Mouse (Mus musculus) left cerebral cortex, adult 8-10 months (tissue): ENCODE measurements at regions not wholly inside any gene's neighbourhood (a gene's known extent, or its start where the extent isn't known, plus 50 kb on each side); places are given as distances from the start of the nearest gene placed in this dataset.

Experiments used
- DNase-seq, 2 experiments: peaks; one replicate each; pipeline ENCODE4 v3.0.0; 2022; ENCODE audit warnings: low spot score in 2 of 2

DNA sequence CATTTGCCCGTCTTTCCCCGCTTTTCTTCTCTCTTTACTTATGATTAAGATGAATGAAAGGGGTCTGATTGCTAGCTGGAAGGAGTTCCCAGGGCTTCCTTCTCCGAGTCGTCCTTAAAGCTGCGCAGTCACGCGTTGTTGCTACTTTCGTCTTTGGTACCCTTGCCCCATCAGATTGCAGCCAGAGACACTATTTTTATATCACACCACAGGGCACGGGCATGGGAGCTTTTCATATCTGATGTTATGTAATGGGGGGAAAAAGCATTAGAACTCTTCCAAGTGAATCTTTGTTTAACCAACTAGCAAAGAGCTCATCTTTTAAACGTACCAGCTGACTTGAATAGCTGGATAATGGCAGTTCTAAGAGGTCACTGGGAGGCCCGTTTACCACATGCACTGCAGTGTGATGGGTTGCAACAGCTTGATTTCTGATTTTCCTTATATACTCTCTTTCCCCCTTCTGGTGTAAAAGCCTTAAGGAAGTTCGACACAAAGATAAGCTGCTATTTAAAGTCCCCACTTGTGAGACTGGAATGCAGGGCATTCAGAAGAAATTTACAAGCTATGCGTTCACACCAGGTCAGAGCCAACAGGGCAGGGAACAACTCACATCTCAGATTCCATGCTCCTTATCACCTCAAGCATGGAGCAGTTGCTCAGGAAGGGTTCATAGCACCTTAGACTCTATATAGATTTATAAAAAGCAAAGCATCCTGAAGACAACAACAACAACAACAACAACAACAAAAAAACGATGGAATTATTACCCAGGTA lies 55.5 kb upstream of the Prickle1 start:
- no peak for DNase-seq

DNA sequence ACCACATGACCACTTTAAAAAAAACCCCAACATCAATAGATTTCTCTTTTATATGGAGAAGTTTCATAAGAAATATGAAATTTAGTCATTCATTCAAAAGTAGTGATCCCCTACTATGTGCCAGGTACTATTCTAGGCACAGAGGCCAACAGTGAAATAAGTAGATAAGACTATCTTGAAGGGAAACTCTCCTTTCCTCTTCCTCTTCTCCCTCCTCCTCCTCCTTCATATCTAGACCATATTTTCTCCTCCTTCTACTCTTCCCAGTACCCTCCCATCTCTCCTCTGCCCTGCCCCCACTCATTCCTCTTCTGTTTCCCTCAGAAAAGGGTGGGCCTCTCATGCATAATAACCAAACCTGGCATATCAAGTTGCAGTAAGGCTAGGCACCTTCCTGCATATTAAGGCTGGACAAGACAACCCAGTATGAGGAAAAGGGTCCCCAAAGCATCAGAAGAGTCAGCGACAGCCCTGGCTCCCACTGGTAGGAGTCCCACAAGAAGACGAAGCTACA lies 54.4 kb upstream of the Prickle1 start:
- DNase-seq = no peak

DNA sequence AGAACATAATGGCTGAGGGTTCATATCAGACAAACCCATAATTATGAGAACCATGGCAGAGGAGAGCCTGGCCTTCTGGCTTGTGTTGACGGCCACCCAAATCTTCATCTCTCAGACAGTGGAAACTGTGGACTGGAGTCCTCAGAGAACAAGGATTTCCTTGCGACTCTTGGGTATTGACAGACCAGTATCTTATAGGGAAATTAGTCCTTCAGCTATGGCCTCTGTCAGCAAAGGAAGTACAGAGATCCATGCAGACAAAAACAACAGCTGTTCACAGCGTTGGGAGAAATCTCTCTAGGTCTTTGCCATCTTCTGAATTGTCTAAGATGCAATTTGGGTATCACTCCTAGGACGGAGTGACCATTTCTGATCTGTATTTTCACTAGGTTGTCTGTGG lies 53.0 kb upstream of the Prickle1 start:
- DNase-seq = no peak

DNA sequence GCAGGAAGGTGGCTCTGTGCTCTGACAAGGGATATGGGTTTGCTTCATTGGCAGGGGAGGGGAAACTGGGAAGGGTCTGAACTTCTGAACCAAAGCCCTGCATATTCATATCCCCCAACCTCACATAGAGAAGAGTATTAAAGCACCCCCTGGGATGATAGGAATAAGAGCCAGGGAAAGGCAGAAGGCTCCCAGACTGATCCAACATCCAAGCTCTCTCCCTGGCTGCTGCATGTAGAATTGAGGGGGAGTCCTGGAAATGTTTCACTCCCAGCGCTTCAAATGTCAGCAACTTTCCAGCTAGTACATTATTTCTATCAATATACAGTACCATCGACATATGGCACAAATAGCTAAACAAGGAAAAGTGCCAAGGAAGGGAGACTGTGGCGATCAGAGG lies 51.1 kb upstream of the Prickle1 start:
- no peak for DNase-seq

DNA sequence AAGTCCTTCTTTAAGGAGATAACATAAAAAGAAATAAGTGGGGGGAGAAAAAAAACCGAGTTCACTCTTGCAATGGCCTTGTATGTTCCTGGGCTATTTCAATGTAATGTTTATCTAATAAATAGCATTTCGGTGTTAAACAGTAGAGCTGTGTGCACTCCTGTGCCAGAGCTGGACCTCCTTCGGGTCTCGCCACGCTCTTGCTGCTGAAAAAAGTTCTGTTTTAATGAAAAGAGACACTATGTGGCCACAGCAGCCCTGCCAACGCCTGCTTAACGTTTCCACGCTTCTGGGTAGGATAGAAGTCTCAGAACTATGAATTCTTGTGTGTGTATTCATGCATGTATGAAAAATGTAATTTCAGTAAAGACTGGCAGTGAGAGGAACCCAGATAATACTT lies 50.3 kb upstream of the Prickle1 start:
- no peak for DNase-seq
